In the genomic region with DNA sequence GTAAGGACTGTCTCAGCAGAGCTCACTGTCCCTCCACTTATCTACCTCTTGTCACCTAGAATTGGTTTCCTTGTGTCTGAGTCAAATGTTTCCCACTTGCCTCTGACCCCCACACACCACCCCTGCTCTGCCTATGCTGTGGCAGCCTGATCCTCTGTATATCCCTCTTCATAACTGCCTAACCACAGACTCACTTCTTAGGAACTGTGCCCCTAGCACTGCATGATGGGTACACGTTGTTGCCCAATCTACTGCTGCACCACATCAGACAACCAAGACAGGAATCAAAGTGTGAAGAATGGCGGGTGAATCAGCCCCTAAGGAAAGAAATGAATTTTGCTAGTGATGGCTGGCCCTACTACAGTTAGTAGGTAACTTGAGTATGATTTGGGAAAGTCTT, we compare ENCODE assay signal across 14 mouse cellular contexts.
DNase-seq lines count a peak whose midpoint lies in the region; ATAC-seq and TF ChIP-seq lines count a peak whose summit lies in the region.
"Had no signal": no experiment of that assay in that cellular context is flagged by ENCODE, and none has a peak within 500 bp of the region (broad histone marks: within the 10 kb centered on the region; RNA-seq: fewer than 3 reads in every experiment).

No protein-coding gene starts in this region.

- H3K4me2 ChIP-seq in midbrain, embryonic 13.5 days (replicated peaks) = no peak overlapping the region
- H3K4me2 ChIP-seq in liver, embryonic 12.5 days = no peak overlapping the region
- H3K4me2 ChIP-seq in heart, embryonic 11.5 days = no peak overlapping the region
- H3K4me2 ChIP-seq: midbrain, embryonic 15.5 days had no signal

- H3K4me3 ChIP-seq in C2C12 (ENCODE audit: insufficient read depth, poor library complexity, severe bottlenecking) = no peak overlapping the region
- H3K4me3 ChIP-seq in macrophage (ENCODE audit: inconsistent target) = no peak overlapping the region
- H3K4me3 ChIP-seq in midbrain, embryonic 13.5 days (replicated peaks) = no peak overlapping the region
- no peak overlapping the region for H3K4me3 ChIP-seq in limb, embryonic 10.5 days
- H3K4me3 ChIP-seq in liver, embryonic 12.5 days = no peak overlapping the region
- H3K4me3 ChIP-seq in heart, embryonic 11.5 days (ENCODE audit: low read depth, low read length) = no peak overlapping the region
- H3K4me3 ChIP-seq: hindbrain, embryonic 10.5 days; midbrain, embryonic 15.5 days had no signal

- H3K9ac ChIP-seq in midbrain, embryonic 13.5 days (replicated peaks) = no peak overlapping the region
- no peak overlapping the region for H3K9ac ChIP-seq in liver, embryonic 12.5 days
- H3K9ac ChIP-seq in heart, embryonic 11.5 days (ENCODE audit: low read depth, low read length) = no peak overlapping the region
- H3K9ac ChIP-seq: midbrain, embryonic 15.5 days had no signal

- H3K79me2 ChIP-seq in C2C12 (ENCODE audit: control insufficient read depth, insufficient read depth) (no peaks in the 10 kb centered on the region), macrophage (ENCODE audit: inconsistent target) (no peaks in the 10 kb centered on the region)

- peaks cover 5% of the 10 kb centered on the region; the same call in 1 of the 2 replicates for H3K4me1 ChIP-seq in midbrain, embryonic 13.5 days (replicated peaks)
- H3K4me1 ChIP-seq in limb, embryonic 10.5 days = peaks cover under 1% of the 10 kb centered on the region; the same call in 1 of the 2 replicates
- 0 out of 2 replicates have a peak, but pooled peaks cover 4% of the 10 kb centered on the region for H3K4me1 ChIP-seq in liver, embryonic 12.5 days
- H3K4me1 ChIP-seq in heart, embryonic 11.5 days (ENCODE audit: control insufficient read depth, insufficient read depth, low read length) = peaks cover 4% of the 10 kb centered on the region; the same call in 1 of the 2 replicates

- no peaks in the 10 kb centered on the region for H3K9me3 ChIP-seq in midbrain, embryonic 13.5 days
- H3K9me3 ChIP-seq in limb, embryonic 10.5 days (replicated peaks) = no peaks in the 10 kb centered on the region
- no peaks in the 10 kb centered on the region for H3K9me3 ChIP-seq in liver, embryonic 12.5 days (replicated peaks)
- H3K9me3 ChIP-seq in heart, embryonic 11.5 days (replicated peaks; ENCODE audit: control insufficient read depth, low read length) = no peaks in the 10 kb centered on the region
- H3K9me3 ChIP-seq: hindbrain, embryonic 10.5 days; midbrain, embryonic 15.5 days had no signal

- peak overlapping the region; percentile 37 for H3K27ac ChIP-seq in macrophage
- H3K27ac ChIP-seq in midbrain, embryonic 13.5 days = no peak overlapping the region
- no peak overlapping the region for H3K27ac ChIP-seq in limb, embryonic 10.5 days
- H3K27ac ChIP-seq in liver, embryonic 12.5 days = no peak overlapping the region
- H3K27ac ChIP-seq in heart, embryonic 11.5 days (ENCODE audit: low read depth, low read length) = no peak overlapping the region
- H3K27ac ChIP-seq: hindbrain, embryonic 10.5 days; midbrain, embryonic 15.5 days had no signal

- H3K27me3 ChIP-seq in C2C12 (ENCODE audit: control insufficient read depth, insufficient read depth, insufficient read length) = no peaks in the 10 kb centered on the region
- peaks cover 5% of the 10 kb centered on the region; the same call in 1 of the 2 replicates for H3K27me3 ChIP-seq in midbrain, embryonic 13.5 days
- H3K27me3 ChIP-seq in limb, embryonic 10.5 days (ENCODE audit: low read depth, poor library complexity, severe bottlenecking) = no peaks in the 10 kb centered on the region
- no peaks in the 10 kb centered on the region for H3K27me3 ChIP-seq in liver, embryonic 12.5 days (replicated peaks)
- no peaks in the 10 kb centered on the region for H3K27me3 ChIP-seq in heart, embryonic 11.5 days (ENCODE audit: control insufficient read depth, insufficient read depth, low read length)
- H3K27me3 ChIP-seq: midbrain, embryonic 15.5 days had no signal

- TF ChIP-seq CTCF in C2C12 (IDR thresholded peaks at IDR 0.05; ENCODE audit: control insufficient read depth, insufficient read depth, insufficient read length) = no peak

- H3ac ChIP-seq in C2C12 (ENCODE audit: control insufficient read depth, insufficient read length, low read depth) = no peak overlapping the region

- 46% methylated on average over 2 of the region's 2 CpGs for WGBS in macrophage (ENCODE audit: missing documents)
- WGBS in midbrain, embryonic 13.5 days = 86% methylated on average over 2 of the region's 2 CpGs
- WGBS in limb, embryonic 10.5 days = 86% methylated on average over 2 of the region's 2 CpGs
- WGBS in liver, embryonic 12.5 days (ENCODE audit: insufficient replicate concordance) = 53% methylated on average over 2 of the region's 2 CpGs
- WGBS in heart, embryonic 11.5 days (ENCODE audit: insufficient replicate concordance) = 76% methylated on average over 2 of the region's 2 CpGs

- ATAC-seq in midbrain, embryonic 13.5 days = no peak
- no peak for ATAC-seq in liver, embryonic 12.5 days
- ATAC-seq in heart, embryonic 11.5 days (replicated peaks; ENCODE audit: insufficient number of reproducible peaks, low FRiP score, low TSS enrichment) = no peak
- ATAC-seq: midbrain, embryonic 15.5 days had no signal

- H3K79me3 ChIP-seq in C2C12 (ENCODE audit: low read depth) = no peaks in the 10 kb centered on the region

- peak; percentile 50 for DNase-seq in T-cell, adult 2 months (ENCODE audit: low spot score)
- DNase-seq in thymus, postnatal 10 days (ENCODE audit: low spot score in 2 of 2) = peak; percentile 11 to 18
- no peak for DNase-seq in limb, embryonic 10.5 days (ENCODE audit: low spot score)
- DNase-seq: cerebellum, adult 11 months; cerebellum, postnatal 36 days; kidney, adult 9 months; lung, adult 2 months had no signal

- H3K36me3 ChIP-seq in C2C12 (ENCODE audit: control insufficient read depth, insufficient read depth) (no peaks in the 10 kb centered on the region), macrophage (ENCODE audit: inconsistent target) (no peaks in the 10 kb centered on the region)
- H3K36me3 ChIP-seq in midbrain, embryonic 13.5 days = no peaks in the 10 kb centered on the region
- no peaks in the 10 kb centered on the region for H3K36me3 ChIP-seq in limb, embryonic 10.5 days
- no peaks in the 10 kb centered on the region for H3K36me3 ChIP-seq in liver, embryonic 12.5 days
- no peaks in the 10 kb centered on the region; the same call in 1 of the 2 replicates for H3K36me3 ChIP-seq in heart, embryonic 11.5 days (ENCODE audit: control insufficient read depth, insufficient read depth, low read length)
- H3K36me3 ChIP-seq: hindbrain, embryonic 10.5 days; midbrain, embryonic 15.5 days had no signal

TF ChIP-seq in C2C12, 6 proteins besides CTCF, POLR2A, EP300 and RAD21:
- TF ChIP-seq MAX (IDR thresholded peaks at IDR 0.05) = no peak
- peak; percentile 89 for TF ChIP-seq CEBPB (IDR thresholded peaks at IDR 0.05; ENCODE audit: low read depth)
